Mouse (Mus musculus) forebrain, embryonic 14.5 days (tissue): Measurements from ENCODE around the gene 2310034G01Rik. TPM values are rescaled to one million over a fixed set of nuclear protein-coding genes. Genes with fewer than 3 reads are reported as not detected.

Experiments
- ATAC-seq: fragments of 200-750 bp; cut with Nextera tagmentation; 2 replicates; pipeline ENCODE4 v1.8.0; 2017; ENCODE audit warnings: mild to moderate bottlenecking, moderate library complexity
- DNase-seq: peaks from one replicate; pipeline ENCODE4 v3.0.0-alpha.2; 2015; ENCODE audit warnings: low spot score
- H3K27ac ChIP-seq: fragments of 300-500 bp; sonication (generic); 2 replicates; pipeline ENCODE4 v1.5.1; 2014; ENCODE audit warnings: low read depth, mild to moderate bottlenecking, control low read depth, low read length, moderate library complexity
- H3K27me3 ChIP-seq: fragments of 300-500 bp; sonication (generic); replicated peaks from 2 replicates; pipeline ENCODE4 v1.6.1; 2014; ENCODE audit warnings: low read length, control low read depth, mixed read lengths; ENCODE audit not compliant: control insufficient read depth, insufficient read depth
- H3K36me3 ChIP-seq: fragments of 300-500 bp; sonication (generic); 2 replicates; pipeline ENCODE4 v1.6.1; 2014; ENCODE audit warnings: low read length, control low read depth; ENCODE audit not compliant: control insufficient read depth, insufficient read depth
- H3K4me1 ChIP-seq: fragments of 300-500 bp; sonication (generic); 2 replicates; pipeline ENCODE4 v1.6.1; 2014; ENCODE audit warnings: antibody characterized with exemption, low read length, control low read depth; ENCODE audit not compliant: control insufficient read depth, insufficient read depth
- H3K4me2 ChIP-seq: fragments of 300-500 bp; sonication (generic); 2 replicates; pipeline ENCODE4 v1.6.1; 2014; ENCODE audit warnings: mild to moderate bottlenecking, control low read depth, low read length
- H3K4me3 ChIP-seq: fragments of 300-500 bp; sonication (generic); 2 replicates; pipeline ENCODE4 v1.5.1; 2014; ENCODE audit warnings: low read depth, low read length, control low read depth
- H3K9ac ChIP-seq: fragments of 300-500 bp; sonication (generic); 2 replicates; pipeline ENCODE4 v1.6.1; 2014; ENCODE audit warnings: mild to moderate bottlenecking, low read length, control low read depth, moderate library complexity
- H3K9me3 ChIP-seq: fragments of 300-500 bp; sonication (generic); replicated peaks from 2 replicates; pipeline ENCODE4 v1.6.1; 2016; ENCODE audit warnings: low read length, control low read depth, mixed read lengths; ENCODE audit not compliant: control insufficient read depth
- WGBS: fragments of 180-500 bp; shearing (Covaris S2); extraction: QIAGEN DNeasy Blood & Tissue Kit; methylation state at CpG from one replicate; pipeline ENCODE4 v1.1.7; 2014; 5-methylcytosine and 5-hydroxymethylcytosine counted together
- polyA plus RNA-seq: library from polyadenylated mRNA; unstranded; fragments of >200 nt; fragmentation: Nextera tagmentation; extraction: Ambion mirVana; gene quantifications from 2 replicates; pipeline ENCODE4 v1.2.1, GENCODE M21; 2014

The 2310034G01Rik gene
- polyA plus RNA-seq, 1 experiment from 2014 or later = 2.2 TPM

GRCm38 (mm10) chr19:46363294-46364009, 13.3 kb upstream of the 2310034G01Rik start:
- no peak for ATAC-seq
- 91% methylated on average over 11 of the region's 11 CpGs for WGBS
- H3K4me2 ChIP-seq = no peak overlapping the region

GRCm38 (mm10) chr19:46362104-46362503, 12.0 kb upstream of the 2310034G01Rik start:
- DNase-seq (no peak), ATAC-seq (no peak)
- Histone ChIP-seq H3K9ac (no peak overlapping the region), H3K9me3 (no peaks in the 10 kb centered on the region), H3K4me1 (no peaks in the 10 kb centered on the region), H3K36me3 (no peaks in the 10 kb centered on the region), H3K27me3 (no peaks in the 10 kb centered on the region; the same call in 1 of the 2 replicates), H3K4me2 (no peak overlapping the region), H3K4me3 (no peak overlapping the region), H3K27ac (no peak overlapping the region)
- WGBS = 80% methylated on average over 8 of the region's 8 CpGs

More at GRCm38 (mm10) chr19:46363294-46364009, 13.3 kb upstream of the 2310034G01Rik start:
- H3K36me3 ChIP-seq = no peaks in the 10 kb centered on the region
- no peak overlapping the region for H3K9ac ChIP-seq
- no peak overlapping the region for H3K27ac ChIP-seq
- DNase-seq = no peak
- H3K27me3 ChIP-seq = no peaks in the 10 kb centered on the region; the same call in 1 of the 2 replicates
- H3K9me3 ChIP-seq = no peaks in the 10 kb centered on the region
- H3K4me3 ChIP-seq = no peak overlapping the region
- no peaks in the 10 kb centered on the region for H3K4me1 ChIP-seq

GRCm38 (mm10) chr19:46358381-46358780, 8.3 kb upstream of the 2310034G01Rik start:
- H3K36me3 ChIP-seq = no peaks in the 10 kb centered on the region
- WGBS = 55% methylated on average over 4 of the region's 4 CpGs

GRCm38 (mm10) chr19:46357344-46358280, 7.5 kb upstream of the 2310034G01Rik start:
- Histone ChIP-seq H3K9me3 (no peaks in the 10 kb centered on the region), H3K4me1 (no peaks in the 10 kb centered on the region), H3K9ac (peak overlapping the region; percentile 69), H3K36me3 (no peaks in the 10 kb centered on the region), H3K27ac (no peak overlapping the region), H3K27me3 (no peaks in the 10 kb centered on the region; the same call in 1 of the 2 replicates), H3K4me2 (peak overlapping the region; percentile 70), H3K4me3 (peak overlapping the region; percentile 45)
- ATAC-seq = no peak
- DNase-seq = no peak
- 29% methylated on average over 25 of the region's 25 CpGs for WGBS

More at GRCm38 (mm10) chr19:46358381-46358780, 8.3 kb upstream of the 2310034G01Rik start:
- no peak overlapping the region for H3K27ac ChIP-seq
- H3K4me1 ChIP-seq = no peaks in the 10 kb centered on the region
- no peaks in the 10 kb centered on the region for H3K9me3 ChIP-seq
- H3K4me2 ChIP-seq = no peak overlapping the region
- no peak overlapping the region for H3K9ac ChIP-seq
- DNase-seq (no peak), ATAC-seq (no peak)
- no peak overlapping the region for H3K4me3 ChIP-seq
- no peaks in the 10 kb centered on the region; the same call in 1 of the 2 replicates for H3K27me3 ChIP-seq

GRCm38 (mm10) chr19:46356701-46357138, 6.6 kb upstream of the 2310034G01Rik start:
- H3K4me3 ChIP-seq = peak overlapping the region; percentile 45
- H3K9ac ChIP-seq = peak overlapping the region; percentile 69
- H3K4me2 ChIP-seq = peak overlapping the region; percentile 70
- WGBS = under 1% methylated on average over 29 of the region's 29 CpGs
- peak; percentile 96 for ATAC-seq
- no peaks in the 10 kb centered on the region for H3K36me3 ChIP-seq
- no peaks in the 10 kb centered on the region; the same call in 1 of the 2 replicates for H3K27me3 ChIP-seq
- no peaks in the 10 kb centered on the region for H3K4me1 ChIP-seq
- DNase-seq = peak; percentile 96
- H3K27ac ChIP-seq = no peak overlapping the region
- no peaks in the 10 kb centered on the region for H3K9me3 ChIP-seq

GRCm38 (mm10) chr19:46349550-46349949, 552 bp downstream of the 2310034G01Rik start:
- Histone ChIP-seq H3K4me3 (peak overlapping the region; percentile 65), H3K4me1 (peaks cover 5% of the 10 kb centered on the region; the same call in 1 of the 2 replicates), H3K4me2 (peak overlapping the region; percentile 95), H3K9me3 (no peaks in the 10 kb centered on the region), H3K27me3 (no peaks in the 10 kb centered on the region; the same call in 1 of the 2 replicates), H3K27ac (no peak overlapping the region), H3K9ac (peak overlapping the region; percentile 81), H3K36me3 (no peaks in the 10 kb centered on the region)
- ATAC-seq (no peak), DNase-seq (no peak)
- 31% methylated on average over 6 of the region's 6 CpGs for WGBS

- peak; percentile 91 for DNase-seq
- Histone ChIP-seq H3K27me3 (no peaks in the 10 kb centered on the region; the same call in 1 of the 2 replicates), H3K36me3 (no peaks in the 10 kb centered on the region), H3K9ac (peak overlapping the region; percentile 81), H3K4me2 (peak overlapping the region; percentile 95), H3K4me3 (peak overlapping the region; percentile 65), H3K9me3 (no peaks in the 10 kb centered on the region), H3K4me1 (peaks cover 5% of the 10 kb centered on the region; the same call in 1 of the 2 replicates), H3K27ac (peak overlapping the region; percentile 86)
- WGBS = under 1% methylated on average over 78 of the region's 78 CpGs
- peak; percentile 95 for ATAC-seq
These were observed 1.2 kb downstream of the 2310034G01Rik start for GRCm38 (mm10) chr19:46348761-46349458.
